Mouse (Mus musculus): ENCODE results near the gene Gm42791. TPM values are rescaled to one million over a fixed set of nuclear protein-coding genes. Genes with fewer than 3 reads are reported as not detected.

Gene Gm42791
- polyA plus RNA-seq, 1 experiment from 2014 or later = 6.6 TPM

Other genes starting within 250 kb of the Gm42791 start
- 33.4 and 34.4 TPM in 2 replicates for gene Katnal1, start 65.8 kb downstream of the Gm42791 start, polyA plus RNA-seq (2015; fragmentation: Nextera tagmentation; extraction: Ambion mirVana)
- 54.6 and 58.6 TPM in 2 replicates for gene Uspl1, start 189.2 kb upstream of the Gm42791 start, polyA plus RNA-seq (2015; fragmentation: Nextera tagmentation; extraction: Ambion mirVana)
- gene Hmgb1, start 189.3 kb upstream of the Gm42791 start, polyA plus RNA-seq (2015; fragmentation: Nextera tagmentation; extraction: Ambion mirVana) = 984 and 1,014 TPM in 2 replicates